Mouse (Mus musculus): ENCODE measurements around the gene H6pd.

Gene H6pd

GRCm38 (mm10) chr4:149942831-149943741 is 65.7 kb downstream of the H6pd start:
- no peak for DNase-seq

GRCm38 (mm10) chr4:149941067-149941755 is 67.6 kb downstream of the H6pd start:
- peak; percentile 29 to 78 for DNase-seq

- DNase-seq: no peak
These were observed 70.1 kb downstream of the H6pd start for GRCm38 (mm10) chr4:149938701-149939100.

GRCm38 (mm10) chr4:149936921-149937320 is 71.9 kb downstream of the H6pd start:
- peak in 1 of 2 experiments; percentile 63 for DNase-seq

GRCm38 (mm10) chr4:149935470-149935869 is 73.4 kb downstream of the H6pd start:
- DNase-seq: no peak

GRCm38 (mm10) chr4:149933519-149934245 is 75.1 kb downstream of the H6pd start:
- DNase-seq: no peak

GRCm38 (mm10) chr4:149933025-149933424 is 75.8 kb downstream of the H6pd start:
- DNase-seq: no peak

- DNase-seq: no peak
These were observed 76.6 kb downstream of the H6pd start for GRCm38 (mm10) chr4:149932108-149932815.

GRCm38 (mm10) chr4:149930755-149931154 is 78.1 kb downstream of the H6pd start:
- no peak for DNase-seq

Measured in kidney, postnatal 25 days (tissue).